Mouse (Mus musculus) gastrocnemius, postnatal 10 days (tissue): Measurements from ENCODE around the gene Nle1. TPM values are rescaled to one million over a fixed set of nuclear protein-coding genes. Genes with fewer than 3 reads are reported as not detected.
A peak's percentile ranks its signal among the peaks of the same experiment; 100 is the strongest.

Experiments used
- DNase-seq: peaks from one replicate; pipeline ENCODE4 v3.0.0; 2021; ENCODE audit warnings: mixed read lengths
- total RNA-seq, 2 experiments: library from RNA; stranded (reverse); gene quantifications; 2 replicates each; pipeline ENCODE4 v1.2.3; 2021

Gene Nle1
- total RNA-seq, 2 experiments from 2014 or later = 11.1 to 18.7 TPM

DNA sequence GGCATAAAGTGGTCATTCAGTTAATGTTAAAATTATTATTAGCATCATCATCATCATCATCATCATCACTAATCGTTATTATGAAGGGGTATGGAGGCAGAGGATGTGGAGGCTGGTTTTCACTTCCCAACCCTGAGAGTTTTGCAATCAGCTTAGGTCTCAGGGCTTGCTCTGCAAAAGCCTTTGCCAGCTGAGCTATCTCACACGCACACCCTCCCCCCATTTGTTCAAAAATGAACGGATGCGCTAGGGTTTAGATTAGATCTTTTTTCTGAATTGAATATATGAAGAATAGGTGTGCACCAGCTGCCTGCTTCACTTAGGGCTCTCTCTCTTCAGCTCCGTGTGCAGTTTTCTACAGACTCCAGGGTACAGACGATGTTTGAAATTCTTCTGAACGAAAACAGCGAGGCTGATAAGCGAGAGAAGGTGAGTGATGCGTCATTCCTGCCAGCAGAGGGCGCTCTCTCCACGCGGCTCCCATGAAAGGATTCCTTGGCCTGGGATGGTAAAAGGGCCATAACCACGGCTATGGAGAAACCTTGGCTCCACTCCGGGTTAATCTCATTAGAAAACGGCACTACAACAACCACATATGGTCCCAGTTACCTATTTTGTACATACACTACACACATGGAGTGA lies 6.6 kb upstream of the Nle1 start:
- peak; percentile 78 for DNase-seq

DNA sequence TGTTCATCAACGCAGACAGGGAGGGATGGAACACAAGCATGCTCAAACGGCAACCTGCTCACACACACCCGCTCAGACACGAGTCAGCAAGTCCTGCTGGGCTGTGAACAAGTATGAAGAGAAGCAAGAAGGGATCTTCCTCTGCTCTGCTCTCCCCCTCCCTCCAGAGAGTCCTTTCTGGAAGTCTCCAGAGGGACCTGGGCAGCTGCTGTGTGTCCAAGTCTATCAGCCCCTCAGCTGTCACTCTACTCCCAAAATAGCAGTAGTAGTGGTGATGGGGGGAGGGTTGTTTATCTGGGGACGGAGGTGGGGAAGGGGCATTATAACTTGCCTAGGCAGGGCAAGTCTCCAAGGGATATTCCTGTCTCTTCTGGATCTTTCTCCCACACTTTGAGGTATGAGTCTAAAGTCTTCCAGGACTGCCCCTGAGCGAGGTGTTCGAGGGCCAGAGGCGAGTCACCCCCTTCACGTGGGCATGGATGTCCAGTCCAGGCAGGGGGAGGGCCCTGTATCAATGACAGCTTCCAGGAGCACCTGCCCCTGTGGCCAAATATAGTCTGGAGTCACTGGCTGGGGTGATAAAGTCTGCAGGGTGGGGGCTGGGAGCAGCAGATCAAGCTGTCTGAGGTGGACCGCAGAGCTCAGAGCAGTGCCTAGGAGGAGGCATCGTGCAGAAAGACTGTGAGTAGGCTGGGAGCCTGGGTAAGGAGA lies 2.6 kb upstream of the Nle1 start:
- DNase-seq = peak; percentile 53

DNA sequence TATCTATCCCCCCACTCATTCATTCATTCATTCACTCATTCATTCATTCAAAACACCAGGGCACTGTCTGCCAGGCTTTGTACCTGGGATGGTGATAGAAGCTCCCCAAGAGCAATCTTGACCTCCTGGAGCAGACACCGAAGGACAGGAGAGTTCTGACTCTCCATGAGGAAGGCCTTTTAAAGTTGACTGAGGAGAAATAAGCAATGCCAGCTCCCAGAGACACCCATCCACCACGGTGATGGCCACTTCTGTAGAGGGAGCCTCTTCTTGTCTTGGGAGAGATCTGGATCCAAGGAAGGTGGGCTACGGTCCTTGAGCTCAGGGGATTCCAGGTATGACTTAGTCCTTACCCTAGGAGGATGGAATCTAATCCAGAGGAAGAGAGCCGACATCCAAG lies 2.0 kb upstream of the Nle1 start, which contains the start of gene Unc45b:
Gene Unc45b (plus strand): TSS at position 301 of the 400 bp plus-strand sequence.
- no peak for DNase-seq

DNA sequence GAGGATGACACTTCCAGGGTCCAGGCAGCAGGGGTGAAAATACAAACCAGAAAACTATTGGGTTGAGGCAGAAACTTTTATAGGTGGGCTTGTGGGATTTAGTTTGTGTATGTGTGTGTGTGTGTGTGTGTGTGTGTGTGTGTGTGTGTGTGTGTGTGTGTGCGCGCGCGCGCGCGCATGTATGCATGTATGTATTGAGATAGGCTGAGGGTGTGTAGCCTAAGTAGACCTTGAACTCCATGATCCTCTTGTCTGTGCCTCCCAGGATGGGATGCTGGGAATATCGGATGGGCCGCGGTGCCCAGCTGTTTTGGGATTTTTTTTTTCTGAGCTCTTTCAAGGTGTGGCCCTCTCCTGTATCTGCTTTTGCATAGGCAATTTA lies 388 bp upstream of the Nle1 start:
- no peak for DNase-seq

DNA sequence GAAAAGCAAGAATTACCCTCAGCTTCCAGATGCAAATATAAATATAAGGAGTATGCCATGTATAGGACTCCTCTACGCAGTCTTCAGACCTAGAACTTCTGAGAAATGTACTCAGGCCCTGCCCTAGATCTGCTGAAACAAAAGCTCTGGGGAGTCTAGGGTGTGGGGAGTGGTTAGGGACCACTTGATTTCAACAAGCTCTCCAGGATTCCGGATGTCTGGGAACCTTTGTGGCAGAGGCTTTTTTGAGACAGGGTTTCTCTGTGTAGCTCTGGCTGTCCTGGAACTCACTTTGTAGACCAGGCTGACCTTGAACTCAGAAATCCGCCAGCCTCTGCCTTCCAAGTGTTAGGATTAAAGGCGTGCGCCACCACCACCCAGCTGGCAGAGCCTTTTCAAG lies 2.4 kb downstream of the Nle1 start:
- no peak for DNase-seq

DNA sequence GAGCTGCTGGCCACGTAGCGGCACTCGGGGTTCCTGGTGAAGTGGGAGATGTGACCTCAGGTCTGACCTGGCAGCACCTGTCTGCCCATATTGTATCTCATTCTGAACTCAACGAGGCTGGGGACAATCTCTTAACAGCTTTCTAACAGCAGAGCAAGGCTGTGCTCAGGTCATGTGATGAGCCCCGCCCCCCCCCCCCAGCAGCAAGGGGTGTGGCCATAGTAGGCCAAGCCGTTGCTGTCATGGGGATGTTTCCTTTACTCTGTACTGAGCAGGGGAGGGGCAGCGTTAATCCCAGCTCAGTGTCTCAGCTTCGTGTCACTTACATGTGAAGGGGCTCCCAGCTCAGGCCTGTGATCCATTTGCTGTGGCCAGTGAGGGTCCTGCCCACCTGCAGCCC lies 3.3 kb downstream of the Nle1 start:
- no peak for DNase-seq

DNA sequence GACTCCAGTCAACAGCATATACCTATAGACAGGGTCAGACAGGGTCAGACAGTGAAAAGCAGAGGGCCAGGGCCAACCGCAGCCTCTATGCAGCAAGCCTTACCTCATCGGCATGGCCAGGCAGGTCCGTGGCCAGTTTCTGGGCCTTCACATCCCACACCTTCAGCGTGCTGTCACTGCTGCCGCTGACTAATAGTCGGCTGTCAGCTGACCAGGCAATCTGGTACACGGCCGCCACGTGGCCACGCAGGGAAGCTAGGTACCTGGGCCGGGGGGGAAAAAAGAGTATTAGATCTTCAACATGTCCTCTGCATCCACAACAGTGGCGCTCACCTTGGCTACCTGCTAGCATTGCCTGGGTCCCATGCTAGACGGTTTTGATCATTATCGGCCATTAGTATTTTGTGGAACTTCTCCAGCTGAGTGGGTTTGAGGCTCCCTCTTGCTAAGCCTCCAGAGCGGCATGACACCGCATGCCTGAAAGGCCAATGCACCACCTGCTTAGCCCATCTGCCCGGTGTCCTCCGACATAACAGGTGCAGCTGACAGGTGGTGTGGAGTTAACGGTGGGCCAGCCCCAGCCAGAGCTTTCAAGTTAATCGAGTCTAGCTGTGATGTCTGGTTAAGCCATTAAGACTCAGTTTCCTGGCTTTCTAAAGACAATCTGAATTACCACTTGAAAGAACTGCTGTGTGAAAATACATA lies 6.5 kb downstream of the Nle1 start:
- DNase-seq = no peak

DNA sequence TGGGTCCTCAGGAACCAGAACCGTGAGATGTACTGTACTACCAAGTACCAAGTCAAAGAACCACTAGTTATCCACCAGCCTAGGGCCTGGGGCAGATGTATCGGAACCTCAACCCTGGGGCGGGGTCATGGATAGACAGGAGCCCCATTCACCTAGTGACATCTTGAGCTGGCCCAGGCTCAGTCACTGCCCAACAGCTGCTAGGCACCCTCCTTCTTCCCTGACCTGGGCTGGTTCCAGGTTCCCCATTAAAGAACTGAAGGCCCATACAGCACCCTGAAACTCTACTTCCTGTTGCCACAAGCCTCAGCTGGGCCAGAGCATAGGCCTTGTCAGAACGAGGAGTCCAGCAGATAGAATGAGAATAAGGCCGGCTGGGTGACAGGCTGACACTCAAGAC lies 8.5 kb downstream of the Nle1 start:
- DNase-seq = no peak

DNA sequence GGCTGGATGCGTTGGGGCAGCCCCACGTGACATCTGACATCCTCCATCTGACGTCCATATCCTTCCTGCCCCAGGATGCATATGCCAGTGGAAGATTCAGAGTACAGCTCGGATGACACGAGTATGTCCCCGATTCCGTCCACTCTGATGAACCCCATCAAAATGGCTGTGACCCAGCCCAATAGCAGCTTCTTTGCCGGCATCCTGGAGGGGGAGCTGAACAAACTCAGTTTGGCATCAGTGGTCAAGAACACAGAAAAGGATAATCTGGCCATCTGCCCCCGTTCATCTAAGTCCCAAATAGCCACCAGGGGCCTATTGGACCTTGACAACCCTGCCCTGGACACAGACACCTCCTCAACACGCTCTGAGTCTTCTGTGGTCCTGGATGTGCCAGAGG lies 10.7 kb downstream of the Nle1 start:
- DNase-seq = no peak

DNA sequence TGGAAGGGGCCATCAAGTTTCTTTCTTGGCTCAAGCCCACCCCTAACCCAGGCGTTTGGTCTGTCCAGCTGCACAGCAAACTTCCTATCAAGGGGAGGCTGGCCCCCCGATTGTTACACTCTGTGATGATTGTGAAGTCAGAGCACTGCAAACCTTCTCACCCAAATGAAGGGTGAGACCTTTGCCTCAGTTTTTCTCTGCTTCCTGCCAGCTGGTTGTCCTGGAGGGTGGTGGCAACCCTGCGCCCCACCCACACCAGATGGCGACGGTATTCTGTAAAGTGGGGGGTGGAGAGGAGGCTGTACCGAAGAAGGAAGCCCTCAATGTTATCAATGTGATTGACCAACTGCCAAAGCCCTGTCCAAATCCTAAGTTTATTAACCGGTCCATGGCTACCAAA lies 16.3 kb downstream of the Nle1 start, which contains the start of gene Fndc8:
Gene Fndc8 (plus strand): TSS at position 189 of the 400 bp plus-strand sequence.
- DNase-seq = no peak

DNA sequence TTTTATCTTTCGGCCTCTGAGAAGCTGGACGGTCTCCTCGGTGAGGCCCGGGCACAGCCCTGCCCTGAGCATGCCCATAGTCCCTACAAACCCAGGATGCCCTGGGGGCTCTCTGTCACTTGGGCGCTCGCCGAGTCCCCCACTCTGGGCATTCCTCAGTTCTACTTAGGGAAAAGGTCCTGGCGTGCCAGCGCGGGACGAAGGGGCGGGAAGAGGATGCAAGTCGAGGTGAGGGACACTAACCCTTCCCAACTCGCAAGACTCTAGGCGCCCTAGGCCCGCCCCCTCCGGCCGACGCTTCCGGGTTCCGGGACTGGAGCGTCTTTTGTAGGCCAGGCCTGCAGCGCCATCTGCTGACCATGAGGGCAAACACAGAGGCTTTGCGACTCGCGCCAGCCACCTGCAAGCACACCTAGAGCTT lies 17.9 kb downstream of the Nle1 start, which contains the start of gene Rad51d:
Gene Rad51d (minus strand): TSS at position 273 of the 421 bp plus-strand sequence.
- DNase-seq = peak; percentile 95

DNA sequence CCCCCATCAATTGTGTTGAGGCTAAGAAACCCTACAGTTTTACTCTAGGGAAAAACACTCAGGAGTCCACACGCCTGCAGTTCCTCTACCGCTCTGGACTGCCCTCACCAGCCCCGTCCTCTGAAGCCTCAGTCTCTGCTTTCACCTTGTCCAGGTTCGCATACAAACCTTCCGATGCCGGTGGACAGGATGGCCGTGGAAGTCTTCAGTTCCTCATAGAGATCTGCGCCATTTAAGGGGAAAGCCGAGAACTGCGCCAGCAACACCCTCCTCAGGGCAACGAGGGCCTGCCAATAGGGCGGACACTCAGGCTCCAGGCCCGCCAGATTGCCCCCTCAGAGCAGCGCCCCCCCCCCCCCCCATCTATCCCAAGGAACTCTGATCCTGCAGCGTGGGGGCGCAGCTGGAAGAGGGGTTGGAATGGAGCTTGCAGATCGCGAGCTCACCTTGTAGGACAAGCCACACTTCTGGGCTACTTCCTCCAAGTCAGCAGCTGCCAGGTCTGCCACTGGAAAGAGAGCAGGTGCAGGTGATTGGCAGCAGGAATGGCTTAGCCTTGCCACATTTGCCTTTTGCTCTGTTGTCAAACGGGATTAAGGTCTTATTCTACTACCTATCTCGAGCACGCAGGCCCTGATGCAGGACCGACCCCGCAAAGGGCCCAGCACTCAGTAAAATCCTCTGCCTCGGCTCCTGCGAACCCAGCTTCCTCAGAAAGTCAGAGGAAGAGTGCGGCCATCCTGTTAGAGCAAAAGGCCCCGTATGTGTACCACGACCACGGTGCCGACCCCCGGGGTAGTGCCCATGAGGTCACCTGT lies 18.5 kb downstream of the Nle1 start:
- DNase-seq = no peak

DNA sequence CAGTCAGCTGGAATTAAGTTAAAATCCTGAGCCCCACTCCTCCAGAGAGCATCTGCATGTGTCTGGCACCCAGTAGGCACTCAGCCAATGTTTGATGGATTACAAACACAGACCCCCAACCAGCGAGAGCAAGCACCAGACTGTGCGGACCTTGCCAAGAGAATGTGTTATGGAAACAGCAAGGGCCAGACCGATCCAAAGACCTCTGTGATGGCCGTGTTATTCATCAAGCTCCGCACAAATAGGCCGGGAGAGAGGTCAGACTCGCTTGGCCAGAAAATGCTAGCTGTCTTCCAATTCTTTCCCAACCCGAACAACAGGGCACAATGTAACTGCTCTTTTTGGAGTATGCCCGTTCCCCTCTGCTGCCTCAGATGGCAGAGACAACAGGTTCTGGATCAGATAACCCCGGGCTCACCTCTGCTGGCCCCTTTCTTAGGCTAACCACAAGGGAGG lies 19.7 kb downstream of the Nle1 start:
- no peak for DNase-seq

DNA sequence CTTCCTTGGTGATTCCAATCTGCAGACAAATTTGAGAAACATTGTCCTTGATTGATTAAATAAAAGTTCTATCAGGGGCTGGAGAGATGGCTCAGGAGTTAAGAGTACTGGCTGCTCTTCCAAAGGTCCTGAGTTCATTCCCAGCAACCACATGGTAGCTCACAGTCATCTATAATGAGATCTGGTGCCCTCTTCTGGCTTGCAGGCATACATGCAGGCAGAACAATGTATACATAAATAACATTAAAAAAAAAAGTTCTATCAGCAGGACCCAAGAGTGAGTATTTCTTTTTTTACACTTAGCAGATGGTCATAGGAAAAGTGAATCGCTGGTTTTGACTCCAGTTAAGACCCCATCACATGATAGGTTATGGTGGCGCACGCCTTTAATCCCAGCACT lies 21.7 kb downstream of the Nle1 start:
- DNase-seq = no peak

DNA sequence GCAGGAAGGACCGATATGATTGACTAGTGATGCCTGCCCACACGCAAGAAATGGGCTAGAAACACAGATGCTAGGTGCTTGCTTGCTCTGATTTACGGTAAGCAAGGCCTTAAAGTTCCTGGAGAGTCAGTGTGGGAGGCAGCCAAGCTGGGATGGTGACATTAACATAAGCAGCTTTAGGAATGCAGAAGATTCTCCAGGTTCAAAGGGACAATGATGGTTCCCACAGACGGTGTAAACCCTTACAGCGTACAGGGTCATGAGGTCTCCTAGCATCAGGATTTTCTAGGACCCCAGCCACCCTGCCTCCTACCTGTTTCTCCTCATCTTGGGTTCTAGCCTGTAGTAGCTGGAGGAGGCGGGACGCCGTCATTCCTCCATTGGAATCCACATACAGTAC lies 25.0 kb downstream of the Nle1 start:
- DNase-seq = no peak

DNA sequence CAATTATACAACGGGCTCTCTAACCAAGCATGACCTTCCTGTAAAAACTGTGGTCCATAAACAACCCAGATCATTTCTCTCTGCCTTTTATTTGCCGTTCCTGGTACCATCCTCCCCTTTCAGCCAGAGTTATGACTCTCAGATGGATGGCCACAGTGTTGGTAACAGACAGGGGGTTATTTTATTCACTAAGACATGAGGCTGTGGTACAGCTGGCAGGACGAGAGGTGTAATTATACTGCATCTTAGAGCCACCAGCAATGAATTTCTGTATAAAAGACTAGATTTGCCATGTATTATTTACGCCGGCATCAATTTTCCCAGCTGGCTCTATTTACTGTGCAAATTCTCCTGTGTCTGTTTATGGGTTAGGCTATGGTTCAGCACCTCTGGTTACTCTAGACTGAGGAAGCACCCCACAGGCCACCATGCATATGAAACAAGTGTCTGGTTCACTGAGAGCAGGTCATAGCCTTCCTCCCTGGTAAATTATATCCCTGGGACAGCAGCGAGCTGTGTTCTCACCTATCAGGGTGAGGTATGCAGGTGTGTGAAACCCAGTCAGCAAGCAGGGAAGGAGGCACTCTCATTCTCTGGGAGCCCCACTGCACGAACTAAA lies 30.4 kb downstream of the Nle1 start:
- no peak for DNase-seq

DNA sequence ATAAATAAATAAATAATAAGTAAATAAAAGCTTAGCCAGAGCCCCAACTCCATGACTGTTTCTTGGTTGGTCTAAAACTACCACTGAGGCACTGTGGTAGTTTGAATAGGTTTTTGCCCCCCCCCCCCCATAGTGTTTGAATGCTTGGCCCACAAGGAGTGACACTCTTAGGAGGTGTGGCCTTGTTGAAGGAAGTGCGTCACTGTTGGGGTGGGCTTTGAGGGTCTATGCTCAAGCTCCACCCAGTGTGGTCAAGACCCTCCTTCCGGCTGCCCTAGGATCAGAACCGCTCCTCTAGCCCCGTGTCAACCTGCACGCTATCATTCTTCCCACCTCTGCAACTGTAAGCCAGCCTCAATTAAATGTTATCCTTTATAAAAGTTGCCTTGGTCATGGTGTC lies 32.6 kb downstream of the Nle1 start:
- no peak for DNase-seq

DNA sequence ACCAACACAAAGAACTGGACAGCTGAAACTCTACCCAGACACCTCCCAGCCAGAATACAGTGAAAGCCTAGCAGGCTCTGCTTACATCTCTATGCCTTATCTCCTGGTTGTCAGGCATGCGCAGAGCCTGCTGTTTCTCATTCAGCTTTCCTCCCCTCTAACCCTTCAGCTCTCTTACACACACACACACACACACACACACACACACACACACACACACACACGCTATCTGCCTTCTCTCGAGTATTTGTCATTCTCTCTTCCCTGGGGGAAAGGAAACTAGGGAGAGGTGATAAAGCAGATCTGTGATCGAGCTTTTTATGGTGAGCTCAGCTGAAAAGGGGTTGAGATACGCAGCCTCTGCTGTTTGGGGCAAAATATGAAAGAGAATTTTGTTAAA lies 33.3 kb downstream of the Nle1 start:
- DNase-seq = no peak

DNA sequence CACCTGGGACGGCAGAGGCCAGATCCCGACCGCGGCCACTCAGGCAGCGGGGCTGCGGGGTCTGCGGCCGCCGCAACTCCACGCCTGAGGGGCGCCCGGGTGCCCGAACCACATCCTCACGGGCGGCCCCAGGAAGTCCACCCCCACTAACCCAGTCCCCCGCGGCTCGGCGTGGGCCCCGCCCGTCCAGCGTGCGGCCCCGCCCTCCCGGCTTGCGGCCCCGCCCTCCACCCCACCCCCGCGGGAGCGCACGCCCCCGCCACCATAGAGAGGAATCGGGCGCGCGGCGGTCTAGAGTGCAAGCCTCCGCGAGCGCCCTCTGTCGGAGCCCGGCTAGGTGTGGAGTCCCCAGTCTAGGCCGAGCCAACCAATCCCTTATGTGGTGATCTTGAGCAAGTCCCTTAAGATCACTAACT lies 37.2 kb downstream of the Nle1 start, which contains the start of gene Rffl:
Gene Rffl (minus strand): TSS at position 180 of the 416 bp plus-strand sequence.
- DNase-seq = peak; percentile 99

DNA sequence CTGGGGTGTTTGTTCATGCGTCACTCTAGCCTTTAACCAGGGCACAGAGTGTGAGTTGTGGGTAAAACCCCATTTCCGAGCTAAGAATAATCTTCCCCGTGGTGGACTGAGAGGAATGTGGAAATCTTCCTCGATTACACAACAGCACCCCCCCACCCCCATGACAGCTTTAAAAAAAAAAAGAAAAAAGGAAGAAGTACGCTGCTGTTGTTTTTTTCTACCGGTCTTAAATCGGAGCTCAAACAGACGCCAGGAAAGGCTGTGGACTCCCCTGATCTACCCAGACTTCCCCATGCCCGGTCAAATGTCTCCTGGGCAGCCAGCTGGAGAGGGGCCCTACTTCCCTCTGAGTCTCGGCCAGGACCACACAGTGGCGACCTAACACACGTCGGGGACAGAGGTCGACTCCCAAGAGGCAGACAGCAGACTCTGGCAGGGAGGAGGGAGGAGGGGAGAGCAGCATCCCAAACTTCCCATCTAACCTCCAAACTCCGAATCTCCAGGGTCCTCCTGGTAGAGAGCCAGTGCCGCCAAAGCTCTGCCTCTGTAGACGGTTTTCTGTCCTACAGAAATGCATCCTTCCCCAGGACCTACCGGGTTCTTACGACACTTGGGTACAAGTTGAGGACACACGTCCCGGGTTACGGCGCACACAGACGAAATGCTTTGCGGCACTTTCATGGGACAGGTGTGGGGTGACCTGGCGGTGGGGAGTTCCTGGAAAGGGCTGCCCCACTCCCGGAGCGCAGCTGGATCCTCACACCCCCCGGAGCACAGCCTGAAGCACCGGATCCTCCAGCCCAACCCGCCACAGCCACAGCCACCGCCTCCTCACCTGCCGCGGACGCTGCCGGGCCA lies 37.8 kb downstream of the Nle1 start:
- DNase-seq = peak; percentile 60
